Mouse (Mus musculus): ENCODE results near the gene Slc37a1. TPM values are rescaled to one million over a fixed set of nuclear protein-coding genes. Genes with fewer than 3 reads are reported as not detected.

The Slc37a1 gene
- polyA plus RNA-seq, 1 experiment from 2014 or later: 3.3 TPM

- Histone ChIP-seq H3K36me3 (ENCODE audit: control insufficient read depth, insufficient read depth, low read length) (no peaks in the 10 kb centered on the region), H3K4me3 (ENCODE audit: low read length) (no peak overlapping the region), H3K4me2 (replicated peaks; ENCODE audit: low read depth, low read length) (no peak overlapping the region), H3K27me3 (ENCODE audit: control insufficient read depth, insufficient read depth, low read length) (no peaks in the 10 kb centered on the region), H3K4me1 (ENCODE audit: control insufficient read depth, insufficient read depth, low read length) (0 out of 2 replicates have a peak, but pooled peaks cover 3% of the 10 kb centered on the region), H3K9ac (ENCODE audit: low read depth, low read length) (no peak overlapping the region), H3K27ac (ENCODE audit: low read depth, low read length) (peak overlapping the region; percentile 59; the same call in 1 of the 2 replicates), H3K9me3 (ENCODE audit: control insufficient read depth, low read length) (no peaks in the 10 kb centered on the region)
- ATAC-seq (ENCODE audit: low FRiP score, low TSS enrichment): peak; percentile 82
- WGBS: 53% methylated on average over 22 of the region's 22 CpGs
Measured at GRCm38 (mm10) chr17:31335344-31336080, 48.9 kb downstream of the Slc37a1 start.

GRCm38 (mm10) chr17:31339769-31340168, 53.2 kb downstream of the Slc37a1 start:
- H3K4me3 ChIP-seq (ENCODE audit: low read length): no peak overlapping the region
- no peak overlapping the region for H3K27ac ChIP-seq (ENCODE audit: low read depth, low read length)
- no peak overlapping the region for H3K9ac ChIP-seq (ENCODE audit: low read depth, low read length)
- H3K4me2 ChIP-seq (replicated peaks; ENCODE audit: low read depth, low read length): no peak overlapping the region
- 65% methylated on average over 2 of the region's 2 CpGs for WGBS
- H3K4me1 ChIP-seq (ENCODE audit: control insufficient read depth, insufficient read depth, low read length): 0 out of 2 replicates have a peak, but pooled peaks cover 3% of the 10 kb centered on the region
- H3K36me3 ChIP-seq (ENCODE audit: control insufficient read depth, insufficient read depth, low read length): no peaks in the 10 kb centered on the region
- H3K9me3 ChIP-seq (ENCODE audit: control insufficient read depth, low read length): no peaks in the 10 kb centered on the region
- no peaks in the 10 kb centered on the region for H3K27me3 ChIP-seq (ENCODE audit: control insufficient read depth, insufficient read depth, low read length)
- no peak for ATAC-seq (ENCODE audit: low FRiP score, low TSS enrichment)

GRCm38 (mm10) chr17:31342191-31342590, 55.6 kb downstream of the Slc37a1 start:
- H3K9ac ChIP-seq (ENCODE audit: low read depth, low read length): no peak overlapping the region
- no peaks in the 10 kb centered on the region for H3K9me3 ChIP-seq (ENCODE audit: control insufficient read depth, low read length)
- H3K27me3 ChIP-seq (ENCODE audit: control insufficient read depth, insufficient read depth, low read length): no peaks in the 10 kb centered on the region
- no peak overlapping the region for H3K4me3 ChIP-seq (ENCODE audit: low read length)
- no peaks in the 10 kb centered on the region for H3K4me1 ChIP-seq (ENCODE audit: control insufficient read depth, insufficient read depth, low read length)
- no peaks in the 10 kb centered on the region for H3K36me3 ChIP-seq (ENCODE audit: control insufficient read depth, insufficient read depth, low read length)
- WGBS: 73% methylated on average over 6 of the region's 6 CpGs
- ATAC-seq (ENCODE audit: low FRiP score, low TSS enrichment): no peak
- no peak overlapping the region for H3K27ac ChIP-seq (ENCODE audit: low read depth, low read length)
- no peak overlapping the region for H3K4me2 ChIP-seq (replicated peaks; ENCODE audit: low read depth, low read length)

- no peaks in the 10 kb centered on the region for H3K4me1 ChIP-seq (ENCODE audit: control insufficient read depth, insufficient read depth, low read length)
- H3K27me3 ChIP-seq (ENCODE audit: control insufficient read depth, insufficient read depth, low read length): no peaks in the 10 kb centered on the region
- ATAC-seq (ENCODE audit: low FRiP score, low TSS enrichment): no peak
Measured at GRCm38 (mm10) chr17:31344172-31344801, 57.7 kb downstream of the Slc37a1 start.

GRCm38 (mm10) chr17:31344816-31345215, 58.2 kb downstream of the Slc37a1 start:
- H3K9ac ChIP-seq (ENCODE audit: low read depth, low read length): no peak overlapping the region

More at GRCm38 (mm10) chr17:31344172-31344801, 57.7 kb downstream of the Slc37a1 start:
- Histone ChIP-seq H3K4me2 (replicated peaks; ENCODE audit: low read depth, low read length) (no peak overlapping the region), H3K4me3 (ENCODE audit: low read length) (no peak overlapping the region), H3K27ac (ENCODE audit: low read depth, low read length) (no peak overlapping the region), H3K9me3 (ENCODE audit: control insufficient read depth, low read length) (no peaks in the 10 kb centered on the region), H3K36me3 (ENCODE audit: control insufficient read depth, insufficient read depth, low read length) (no peaks in the 10 kb centered on the region), H3K9ac (ENCODE audit: low read depth, low read length) (no peak overlapping the region)
- WGBS: 55% methylated on average over 5 of the region's 5 CpGs

GRCm38 (mm10) chr17:31348129-31348528, 61.5 kb downstream of the Slc37a1 start:
- Histone ChIP-seq H3K27me3 (ENCODE audit: control insufficient read depth, insufficient read depth, low read length) (no peaks in the 10 kb centered on the region), H3K36me3 (ENCODE audit: control insufficient read depth, insufficient read depth, low read length) (no peaks in the 10 kb centered on the region), H3K4me3 (ENCODE audit: low read length) (no peak overlapping the region), H3K27ac (ENCODE audit: low read depth, low read length) (no peak overlapping the region), H3K9ac (ENCODE audit: low read depth, low read length) (no peak overlapping the region), H3K4me2 (replicated peaks; ENCODE audit: low read depth, low read length) (no peak overlapping the region), H3K4me1 (ENCODE audit: control insufficient read depth, insufficient read depth, low read length) (no peaks in the 10 kb centered on the region), H3K9me3 (ENCODE audit: control insufficient read depth, low read length) (no peaks in the 10 kb centered on the region)
- WGBS: 85% methylated on average over 5 of the region's 5 CpGs
- ATAC-seq (ENCODE audit: low FRiP score, low TSS enrichment): no peak

More at GRCm38 (mm10) chr17:31344816-31345215, 58.2 kb downstream of the Slc37a1 start:
- no peak for ATAC-seq (ENCODE audit: low FRiP score, low TSS enrichment)
- no peak overlapping the region for H3K4me3 ChIP-seq (ENCODE audit: low read length)
- no peaks in the 10 kb centered on the region for H3K36me3 ChIP-seq (ENCODE audit: control insufficient read depth, insufficient read depth, low read length)
- no peaks in the 10 kb centered on the region for H3K4me1 ChIP-seq (ENCODE audit: control insufficient read depth, insufficient read depth, low read length)
- H3K27me3 ChIP-seq (ENCODE audit: control insufficient read depth, insufficient read depth, low read length): no peaks in the 10 kb centered on the region
- no peak overlapping the region for H3K27ac ChIP-seq (ENCODE audit: low read depth, low read length)
- H3K4me2 ChIP-seq (replicated peaks; ENCODE audit: low read depth, low read length): no peak overlapping the region
- whole genome bisulfite sequencing: 92% methylated on average over 3 of the region's 3 CpGs
- no peaks in the 10 kb centered on the region for H3K9me3 ChIP-seq (ENCODE audit: control insufficient read depth, low read length)

GRCm38 (mm10) chr17:31349388-31349787, 62.8 kb downstream of the Slc37a1 start:
- Histone ChIP-seq H3K9me3 (ENCODE audit: control insufficient read depth, low read length) (no peaks in the 10 kb centered on the region), H3K4me2 (replicated peaks; ENCODE audit: low read depth, low read length) (no peak overlapping the region), H3K27ac (ENCODE audit: low read depth, low read length) (no peak overlapping the region), H3K4me3 (ENCODE audit: low read length) (no peak overlapping the region), H3K9ac (ENCODE audit: low read depth, low read length) (no peak overlapping the region), H3K36me3 (ENCODE audit: control insufficient read depth, insufficient read depth, low read length) (no peaks in the 10 kb centered on the region), H3K27me3 (ENCODE audit: control insufficient read depth, insufficient read depth, low read length) (no peaks in the 10 kb centered on the region), H3K4me1 (ENCODE audit: control insufficient read depth, insufficient read depth, low read length) (no peaks in the 10 kb centered on the region)
- ATAC-seq (ENCODE audit: low FRiP score, low TSS enrichment): no peak
- 83% methylated on average over 12 of the region's 12 CpGs for WGBS

GRCm38 (mm10) chr17:31351984-31352383, 65.4 kb downstream of the Slc37a1 start:
- 80% methylated on average over 8 of the region's 8 CpGs for WGBS
- Histone ChIP-seq H3K27me3 (ENCODE audit: control insufficient read depth, insufficient read depth, low read length) (no peaks in the 10 kb centered on the region), H3K4me2 (replicated peaks; ENCODE audit: low read depth, low read length) (no peak overlapping the region), H3K27ac (ENCODE audit: low read depth, low read length) (no peak overlapping the region), H3K9ac (ENCODE audit: low read depth, low read length) (no peak overlapping the region), H3K9me3 (ENCODE audit: control insufficient read depth, low read length) (no peaks in the 10 kb centered on the region), H3K4me1 (ENCODE audit: control insufficient read depth, insufficient read depth, low read length) (no peaks in the 10 kb centered on the region), H3K4me3 (ENCODE audit: low read length) (no peak overlapping the region), H3K36me3 (ENCODE audit: control insufficient read depth, insufficient read depth, low read length) (no peaks in the 10 kb centered on the region)
- ATAC-seq (ENCODE audit: low FRiP score, low TSS enrichment): no peak

- no peaks in the 10 kb centered on the region for H3K27me3 ChIP-seq (ENCODE audit: control insufficient read depth, insufficient read depth, low read length)
- 91% methylated on average over 2 of the region's 2 CpGs for WGBS
- no peaks in the 10 kb centered on the region for H3K36me3 ChIP-seq (ENCODE audit: control insufficient read depth, insufficient read depth, low read length)
- no peaks in the 10 kb centered on the region for H3K9me3 ChIP-seq (ENCODE audit: control insufficient read depth, low read length)
- no peak overlapping the region for H3K9ac ChIP-seq (ENCODE audit: low read depth, low read length)
- no peak overlapping the region for H3K4me2 ChIP-seq (replicated peaks; ENCODE audit: low read depth, low read length)
- ATAC-seq (ENCODE audit: low FRiP score, low TSS enrichment): no peak
- H3K4me3 ChIP-seq (ENCODE audit: low read length): no peak overlapping the region
- no peaks in the 10 kb centered on the region for H3K4me1 ChIP-seq (ENCODE audit: control insufficient read depth, insufficient read depth, low read length)
- no peak overlapping the region for H3K27ac ChIP-seq (ENCODE audit: low read depth, low read length)
Measured at GRCm38 (mm10) chr17:31353255-31353654, 66.7 kb downstream of the Slc37a1 start.

Data from kidney, embryonic 14.5 days (tissue).